Mouse (Mus musculus): Measurements from ENCODE around the gene Sfn. TPM values are rescaled to one million over a fixed set of nuclear protein-coding genes. Genes with fewer than 3 reads are reported as not detected.
A peak's percentile ranks its signal among the peaks of the same experiment; 100 is the strongest.

Gene Sfn
- polyA plus RNA-seq, 2 experiments from 2014 or later: 24.7 to 29.7 TPM

DNA sequence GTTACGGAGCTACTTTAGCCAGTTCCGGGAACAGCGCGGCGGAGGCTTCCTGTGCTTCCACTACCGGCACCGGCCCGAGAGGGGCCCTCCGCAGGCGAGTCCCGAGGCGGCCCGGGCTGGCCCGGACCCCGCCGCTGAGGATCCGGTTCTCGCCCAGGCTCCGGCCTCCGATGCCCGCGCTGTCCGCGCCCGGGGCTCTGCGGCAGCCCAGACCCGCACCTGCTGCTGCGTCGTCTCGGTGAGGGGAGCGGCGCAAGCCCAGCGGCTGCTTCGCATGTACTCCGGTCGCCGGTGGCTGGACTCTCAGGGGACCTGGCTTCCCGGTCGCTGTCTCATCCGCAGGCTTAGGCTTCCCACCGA is 27.1 kb downstream of the Sfn start:
- peak; percentile 55 for ATAC-seq

DNA sequence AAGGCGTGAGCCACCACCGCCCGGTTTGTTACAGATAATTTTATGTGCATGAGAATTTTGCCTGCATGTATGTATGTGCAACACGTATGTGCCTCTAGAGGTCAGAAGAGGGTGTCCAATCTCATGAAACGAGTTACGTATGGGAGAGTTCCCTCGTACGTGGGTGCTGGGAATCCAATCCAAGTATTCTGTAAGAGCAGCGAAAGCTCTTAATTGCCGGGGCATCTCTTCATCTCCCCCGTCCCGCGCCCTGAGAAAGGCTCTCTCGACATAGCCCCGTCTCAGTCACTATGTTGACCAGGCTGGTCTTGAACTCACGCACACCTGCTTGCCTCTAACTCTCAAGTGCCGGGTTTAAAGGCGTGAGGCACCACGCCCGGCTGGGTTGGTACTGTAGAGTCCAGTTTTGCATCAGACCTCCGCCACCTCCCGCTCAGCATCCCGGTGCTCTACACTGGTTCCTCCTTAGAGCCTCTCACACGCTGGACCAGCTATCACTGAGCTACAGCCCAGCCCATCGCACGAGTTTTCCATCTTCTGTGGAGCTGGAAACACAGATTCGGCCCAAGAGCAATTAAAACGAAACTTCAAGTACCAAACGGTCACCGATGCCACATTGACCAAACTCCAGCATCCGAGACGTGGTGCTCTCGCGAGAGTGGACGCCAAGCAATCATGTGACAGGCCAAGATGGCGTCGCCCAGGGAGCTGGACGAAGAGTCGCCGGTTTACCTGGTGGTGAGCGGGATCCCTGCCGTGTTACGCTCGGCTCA is 27.7 kb downstream of the Sfn start, which contains the start of gene Gpatch3:
TSS of gene Gpatch3 (plus strand) at position 676 of the 773 bp plus-strand sequence.
- peak; percentile 93 for ATAC-seq

DNA sequence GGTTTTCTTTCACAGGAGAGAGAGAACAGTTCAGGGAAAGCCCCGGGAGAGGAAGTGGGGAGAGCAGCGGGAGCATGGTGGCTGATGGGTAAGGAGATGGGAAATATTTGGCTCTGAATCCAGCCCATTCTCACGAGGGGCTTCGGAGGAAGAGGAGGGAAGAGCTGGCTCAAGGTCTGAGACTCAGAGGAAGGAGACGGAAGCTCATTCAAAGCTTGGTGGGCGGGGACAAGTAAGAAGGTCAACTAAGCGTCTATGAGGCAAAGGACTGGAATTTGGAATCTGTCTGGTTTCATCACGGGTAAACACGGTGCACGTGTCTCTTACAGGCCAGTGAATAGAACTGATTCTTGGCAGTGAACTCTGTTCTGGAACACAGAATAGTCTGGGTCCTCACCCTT is 31.9 kb downstream of the Sfn start:
- ATAC-seq: no peak

GRCm38 (mm10) chr4:133569291-133570065 is 32.5 kb downstream of the Sfn start:
- no peak for ATAC-seq

GRCm38 (mm10) chr4:133567251-133567650 is 34.7 kb downstream of the Sfn start:
- no peak for ATAC-seq

- no peak for ATAC-seq
These were observed 38.8 kb downstream of the Sfn start for GRCm38 (mm10) chr4:133563123-133563571.

DNA sequence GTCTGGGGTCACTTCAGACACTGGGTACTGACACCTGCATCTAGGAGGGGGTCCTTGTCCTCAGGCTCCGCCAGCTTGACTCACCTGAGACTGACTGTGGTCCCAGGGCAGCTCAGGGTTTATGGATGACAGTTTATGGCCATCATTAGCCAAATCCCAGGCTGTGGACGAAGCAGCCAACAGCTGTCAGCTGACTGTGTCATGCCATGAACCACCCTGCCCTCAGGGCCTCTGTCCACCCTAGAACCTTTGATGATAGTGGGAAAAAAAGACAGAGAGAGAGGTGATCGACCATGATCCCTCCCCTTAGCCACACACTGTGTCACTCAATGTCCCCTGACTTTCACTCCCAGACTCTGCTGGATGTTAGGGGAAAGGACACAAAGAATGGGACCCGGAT is 40.3 kb downstream of the Sfn start:
- no peak for ATAC-seq

DNA sequence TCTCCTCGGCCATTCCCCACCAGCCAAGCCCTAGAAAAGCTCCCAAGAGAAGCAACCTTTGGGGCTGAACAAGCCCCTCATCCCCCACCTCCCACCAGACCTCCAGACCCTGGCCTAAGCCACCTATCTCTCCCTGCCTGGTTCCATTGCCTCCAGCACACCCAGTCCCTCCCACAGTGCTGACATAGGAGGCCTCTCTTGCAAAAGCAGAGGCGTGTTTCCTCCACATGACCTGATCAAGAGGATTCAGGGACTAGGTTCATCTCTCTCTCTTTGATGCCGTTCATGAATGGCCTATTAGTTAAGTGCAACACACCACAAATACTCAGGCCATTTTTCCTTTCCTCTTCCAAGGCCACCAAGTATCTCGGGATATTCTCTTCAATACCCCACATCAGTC is 42.1 kb downstream of the Sfn start:
- ATAC-seq: no peak

DNA sequence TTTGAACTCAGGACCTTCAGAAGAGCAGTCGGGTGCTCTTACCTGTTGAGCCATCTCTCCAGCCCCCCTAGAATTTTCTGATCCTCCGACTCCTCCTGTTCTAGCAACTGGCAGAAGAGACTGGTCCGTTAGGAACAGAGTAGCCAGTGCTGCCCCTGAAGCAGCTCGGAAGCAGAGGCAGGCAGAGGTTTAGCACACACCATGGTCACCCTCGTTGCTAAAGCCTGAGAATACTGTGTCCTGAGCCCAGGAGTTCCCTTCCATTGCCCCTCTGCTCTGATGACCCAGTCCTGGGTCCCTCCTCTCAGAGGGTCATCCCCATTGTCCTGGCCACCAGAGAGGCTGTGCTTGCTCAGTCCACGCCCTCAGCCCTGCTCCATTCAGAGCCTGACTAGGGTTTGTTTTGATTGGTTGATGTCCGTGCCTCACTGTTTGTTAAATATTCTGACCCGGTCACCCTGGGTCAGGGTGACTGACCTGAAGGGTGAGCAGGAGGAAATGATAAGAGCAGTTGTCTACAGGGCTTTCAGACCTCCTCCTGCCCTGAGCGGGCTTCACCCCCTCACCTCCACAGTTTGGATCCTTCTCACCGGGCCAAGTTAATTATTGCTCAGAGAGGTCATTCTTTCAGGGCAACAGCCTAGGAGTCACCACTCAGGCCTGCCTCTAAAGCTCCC is 44.8 kb downstream of the Sfn start:
- ATAC-seq: no peak

GRCm38 (mm10) chr4:133553448-133554330 is 48.3 kb downstream of the Sfn start:
- no peak for ATAC-seq

DNA sequence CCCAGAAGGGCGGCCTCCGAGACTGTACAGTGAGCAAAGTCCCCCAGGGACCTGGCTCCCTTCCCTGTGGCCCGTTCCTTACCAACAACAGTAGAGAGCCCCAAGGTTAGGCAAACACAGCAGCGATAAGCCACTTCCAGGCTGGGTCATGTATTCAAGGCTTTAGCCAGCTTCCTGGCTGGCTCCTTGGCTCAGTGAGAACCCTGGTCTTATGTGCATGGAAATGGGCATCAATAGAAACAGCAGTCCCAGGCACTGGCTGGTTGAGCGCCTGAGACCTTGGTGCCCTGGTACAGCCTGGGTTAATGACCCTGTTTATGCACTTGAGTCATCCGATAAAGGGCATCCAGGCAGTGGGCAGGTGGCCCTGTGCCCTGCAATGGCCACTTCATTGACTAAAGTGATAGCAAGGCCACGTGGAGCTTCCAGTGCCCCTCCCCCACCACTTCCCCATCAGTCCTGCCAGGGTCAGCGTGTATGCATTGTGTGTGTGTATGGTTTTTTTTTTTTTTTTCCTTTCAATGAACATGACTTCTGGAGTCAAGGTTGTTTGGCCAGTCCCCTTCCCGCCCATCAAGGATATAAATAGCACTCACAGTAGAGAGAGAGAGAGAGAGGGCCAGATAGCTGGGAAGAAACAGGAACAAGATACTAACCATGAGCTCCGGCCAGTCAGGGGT is 49.1 kb downstream of the Sfn start, which contains the start of gene Nr0b2:
TSS of gene Nr0b2 (plus strand) at position 609 of the 680 bp plus-strand sequence.
- ATAC-seq: no peak

DNA sequence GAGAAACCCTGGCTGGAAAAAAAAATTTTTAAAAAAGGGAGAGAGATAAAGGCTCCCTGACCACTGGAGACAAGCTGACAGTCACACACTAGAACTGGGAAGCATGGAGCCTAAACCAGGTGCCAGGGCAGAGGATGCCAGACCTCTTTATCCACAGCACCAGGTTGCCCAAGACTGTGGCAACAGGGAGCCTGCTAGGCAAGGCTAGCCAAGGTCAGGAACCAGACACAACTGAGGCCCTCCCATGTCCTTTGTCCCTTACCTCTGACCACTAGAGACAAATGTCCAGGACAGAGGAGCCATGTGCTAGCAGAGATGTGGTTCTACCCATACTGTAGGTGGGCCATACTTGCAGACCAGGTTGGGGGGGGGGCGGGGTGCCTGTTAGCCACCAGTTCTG is 49.9 kb downstream of the Sfn start:
- ATAC-seq: no peak

Other genes with a start within 250 kb of the Sfn start
- gene Wdtc1, start 248.7 kb downstream of the Sfn start, polyA plus RNA-seq (2017; shearing (Covaris generic)): 1 to 10 TPM; 4.2 to 7.8 TPM
- gene Slc9a1, start 232.5 kb downstream of the Sfn start, polyA plus RNA-seq (2017; shearing (Covaris generic)): 10 to 100 TPM in 1 of 2 experiments, 1 to 10 TPM in 1; 9.9 to 19.4 TPM
- gene Tent5b, start 122.0 kb downstream of the Sfn start, polyA plus RNA-seq (2017; shearing (Covaris generic)): not detected
- gene Trnp1, start 103.6 kb downstream of the Sfn start, polyA plus RNA-seq (2017; shearing (Covaris generic)): not detected
- gene Kdf1, start 83.2 kb downstream of the Sfn start, polyA plus RNA-seq (2017; shearing (Covaris generic)): under 1 TPM in 1 of 2 experiments, not detected in 1; 0.58 TPM
- gene Nudc, start 56.2 kb downstream of the Sfn start, polyA plus RNA-seq (2017; shearing (Covaris generic)): 10 to 100 TPM; 29.9 to 34.3 TPM
- under 1 TPM in 1 of 2 experiments, not detected in 1; 0.28 TPM for gene Nr0b2, start 48.8 kb downstream of the Sfn start, polyA plus RNA-seq (2017; shearing (Covaris generic))
- 1 to 10 TPM in 1 of 2 experiments, under 1 TPM in 1; 0.51 to 1.4 TPM for gene Gpatch3, start 27.4 kb downstream of the Sfn start, polyA plus RNA-seq (2017; shearing (Covaris generic))
- gene Gpn2, start 17.8 kb downstream of the Sfn start, polyA plus RNA-seq (2017; shearing (Covaris generic)): 1 to 10 TPM; 6.3 to 8.3 TPM
- gene Zdhhc18, start 48.0 kb upstream of the Sfn start, polyA plus RNA-seq (2017; shearing (Covaris generic)): 10 to 100 TPM; 20.2 to 22.3 TPM
- gene Pigv, start 70.5 kb upstream of the Sfn start, polyA plus RNA-seq (2017; shearing (Covaris generic)): 10 to 100 TPM; 14.3 to 16.3 TPM
- 10 to 100 TPM; 74.4 to 76.7 TPM for gene Arid1a, start 154.6 kb upstream of the Sfn start, polyA plus RNA-seq (2017; shearing (Covaris generic))